Mouse (Mus musculus): Measurements from ENCODE around the gene Cyp51.

- TF ChIP-seq POLR2A (IDR thresholded peaks at IDR 0.05; ENCODE audit: low read depth, low read length) (no peak), CTCF (IDR thresholded peaks at IDR 0.05; ENCODE audit: extremely low read depth, insufficient read depth, insufficient read length, insufficient replicate concordance) (no peak)
Observed at GRCm38 (mm10) chr5:4040372-4040771, 64.2 kb downstream of the Cyp51 start.
